Mouse (Mus musculus): Measurements from ENCODE around the gene Gadd45b. TPM values are rescaled to one million over a fixed set of nuclear protein-coding genes. Genes with fewer than 3 reads are reported as not detected.

The Gadd45b gene
- total and polyA plus RNA-seq, 3 experiments = 10.1 to 13.3 TPM; not detected in 1

DNA sequence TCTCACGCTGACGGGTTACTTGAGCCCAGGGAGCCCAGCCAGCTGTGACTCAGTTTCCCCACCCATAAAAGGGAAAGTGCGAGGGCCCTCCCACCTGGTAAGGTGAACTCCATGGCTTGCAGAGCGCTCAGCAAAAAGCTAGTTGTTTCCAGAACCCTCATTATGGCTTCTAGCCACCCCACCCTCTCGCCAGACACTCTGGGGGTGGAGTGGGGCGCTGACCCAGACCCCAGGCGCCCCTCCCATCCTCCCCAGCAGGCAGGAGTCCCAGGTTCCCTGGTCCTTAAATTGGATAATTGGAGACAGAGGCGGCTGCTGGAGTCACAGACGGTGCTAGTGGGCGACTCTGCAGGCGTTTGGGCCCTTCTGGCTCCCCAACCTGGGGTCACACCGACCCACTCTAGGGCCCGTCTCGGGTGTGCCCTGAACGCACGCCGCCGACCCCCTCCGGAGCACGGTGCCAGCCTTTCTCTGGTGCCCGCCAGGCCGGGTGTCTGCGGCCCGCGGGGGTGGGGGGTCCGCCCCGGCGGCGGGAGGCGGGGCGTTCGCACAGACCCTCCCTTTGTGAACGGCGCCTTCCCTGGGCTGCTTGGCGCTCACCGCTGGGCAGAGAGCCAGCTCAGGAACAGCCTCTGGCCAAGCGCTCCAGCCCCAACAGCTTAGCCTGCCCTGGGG, 6.4 kb downstream of the Gadd45b start:
- Histone ChIP-seq H3K36me3 (ENCODE audit: control insufficient read depth in 1 of 2, insufficient read depth in 2 of 2, low read length in 2 of 2) (peaks cover 0 to 10% of the 10 kb centered on the region in 2 experiments; a peak in 2 of 4 replicates), H3K4me1 (ENCODE audit: control insufficient read depth in 1 of 2, insufficient read depth in 2 of 2, low read length in 2 of 2) (peaks cover 7 to 34% of the 10 kb centered on the region in 2 experiments), H3K9ac (ENCODE audit: control insufficient read depth, low read depth, low read length, poor library complexity, severe bottlenecking) (peak overlapping the region; percentile 33; the same call in 1 of the 2 replicates), H3K9me3 (replicated peaks; ENCODE audit: insufficient read depth, low read length) (no peaks in the 10 kb centered on the region), H3K79me2 (ENCODE audit: control insufficient read depth, insufficient read depth, low read length, poor library complexity) (peaks cover 3% of the 10 kb centered on the region; the same call in 1 of the 2 replicates), H3K4me3 (ENCODE audit: control insufficient read depth in 1 of 2, insufficient read depth in 1 of 2, low read depth in 2 of 2, low read length in 2 of 2) (peak overlapping the region in 1 of 2 experiments; percentile 36; a peak in 2 of 4 replicates), H3K27me3 (ENCODE audit: control insufficient read depth in 1 of 2, insufficient read depth in 2 of 2, low read length in 2 of 2) (no peaks in the 10 kb centered on the region), H3K27ac (ENCODE audit: control insufficient read depth, low read depth, low read length) (no peak overlapping the region)
- DNase-seq (ENCODE audit: low read depth, low spot score) = peak; percentile 52
- no peak for TF ChIP-seq POLR2AphosphoS2 (IDR thresholded peaks at IDR 0.05; ENCODE audit: low read length)
- TF ChIP-seq NELFE (IDR thresholded peaks at IDR 0.05; ENCODE audit: low read depth, low read length) = no peak
- TF ChIP-seq GATA1 (IDR thresholded peaks at IDR 0.05; ENCODE audit: low read depth, low read length) = no peak
- TF ChIP-seq MYB (IDR thresholded peaks at IDR 0.05; ENCODE audit: low read depth, low read length) = no peak
- TF ChIP-seq USF2 (IDR thresholded peaks at IDR 0.05; ENCODE audit: borderline replicate concordance in 1 of 2, insufficient read depth in 1 of 2, low read depth in 1 of 2, low read length in 2 of 2) = no peak
- no peak for TF ChIP-seq POLR2AphosphoS5 (IDR thresholded peaks at IDR 0.05; ENCODE audit: borderline replicate concordance, low read depth, low read length)
- TF ChIP-seq JUND (IDR thresholded peaks at IDR 0.05; ENCODE audit: low read depth, low read length) = no peak
- no peak for TF ChIP-seq ZC3H11A (IDR thresholded peaks at IDR 0.05; ENCODE audit: low read depth, low read length)
- no peak for TF ChIP-seq MAX (IDR thresholded peaks at IDR 0.05; ENCODE audit: low read length)
- TF ChIP-seq ETS1 (IDR thresholded peaks at IDR 0.05; ENCODE audit: low read depth, low read length) = no peak
- TF ChIP-seq HCFC1 (IDR thresholded peaks at IDR 0.05; ENCODE audit: low read depth, low read length) = no peak
- no peak for TF ChIP-seq UBTF (IDR thresholded peaks at IDR 0.05; ENCODE audit: borderline replicate concordance, insufficient read depth, low read depth, low read length)

DNA sequence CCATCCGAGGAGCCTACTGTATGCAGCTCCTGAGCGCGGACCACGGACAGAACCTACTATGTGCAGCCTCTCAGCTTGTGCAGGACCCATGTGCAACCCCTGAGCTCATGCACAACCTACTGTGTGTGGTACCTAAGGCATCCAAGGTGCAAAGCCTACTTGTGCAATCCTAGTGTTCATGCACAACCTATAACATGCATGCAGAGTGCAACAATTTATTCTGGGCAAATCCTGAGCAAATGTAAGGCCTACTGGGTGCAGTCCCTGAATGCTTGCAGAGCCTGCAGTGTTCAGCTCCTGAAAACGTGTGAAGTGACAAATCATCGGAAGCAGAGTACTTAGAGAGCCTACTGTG, 6.9 kb downstream of the Gadd45b start:
- no peak for DNase-seq (ENCODE audit: low read depth, low spot score)
- Histone ChIP-seq H3K27ac (ENCODE audit: control insufficient read depth, low read depth, low read length) (no peak overlapping the region), H3K4me1 (ENCODE audit: control insufficient read depth in 1 of 2, insufficient read depth in 2 of 2, low read length in 2 of 2) (peaks cover 7 to 29% of the 10 kb centered on the region in 2 experiments), H3K9me3 (replicated peaks; ENCODE audit: insufficient read depth, low read length) (no peaks in the 10 kb centered on the region), H3K9ac (ENCODE audit: control insufficient read depth, low read depth, low read length, poor library complexity, severe bottlenecking) (no peak overlapping the region), H3K27me3 (ENCODE audit: control insufficient read depth in 1 of 2, insufficient read depth in 2 of 2, low read length in 2 of 2) (no peaks in the 10 kb centered on the region), H3K36me3 (ENCODE audit: control insufficient read depth in 1 of 2, insufficient read depth in 2 of 2, low read length in 2 of 2) (peaks cover 0 to 8% of the 10 kb centered on the region in 2 experiments; a peak in 2 of 4 replicates), H3K79me2 (ENCODE audit: control insufficient read depth, insufficient read depth, low read length, poor library complexity) (peaks cover 3% of the 10 kb centered on the region; the same call in 1 of the 2 replicates), H3K4me3 (ENCODE audit: control insufficient read depth in 1 of 2, insufficient read depth in 1 of 2, low read depth in 2 of 2, low read length in 2 of 2) (no peak overlapping the region)
- peak; percentile 93 for TF ChIP-seq ZKSCAN1 (IDR thresholded peaks at IDR 0.05; ENCODE audit: low read depth, low read length)
- no peak for TF ChIP-seq MAFK (IDR thresholded peaks at IDR 0.05; ENCODE audit: borderline replicate concordance, low read depth, low read length)
- TF ChIP-seq E2F4 (IDR thresholded peaks at IDR 0.05; ENCODE audit: borderline replicate concordance, low read depth, low read length) = no peak
- TF ChIP-seq RAD21 (IDR thresholded peaks at IDR 0.05; ENCODE audit: low read depth, low read length) = no peak
